Mouse (Mus musculus) small intestine, adult 2 months (tissue): Measurements from ENCODE around the gene C2cd4d.

Experiments
- CTCF ChIP-seq: fragments of 200-500 bp; IDR thresholded peaks from 2 replicates; pipeline ENCODE4 v1.5.1; 2012; ENCODE audit warnings: low read depth, mild to moderate bottlenecking, control low read depth, inconsistent platforms, low read length, moderate library complexity, mixed read lengths; ENCODE audit not compliant: insufficient replicate concordance, insufficient read length; ENCODE audit errors: extremely low read depth
- POLR2A ChIP-seq: fragments of 200-500 bp; IDR thresholded peaks from 2 replicates; pipeline ENCODE4 v1.6.1; 2012; ENCODE audit warnings: low read depth, mild to moderate bottlenecking, control low read depth, inconsistent platforms, low read length, moderate library complexity

DNA sequence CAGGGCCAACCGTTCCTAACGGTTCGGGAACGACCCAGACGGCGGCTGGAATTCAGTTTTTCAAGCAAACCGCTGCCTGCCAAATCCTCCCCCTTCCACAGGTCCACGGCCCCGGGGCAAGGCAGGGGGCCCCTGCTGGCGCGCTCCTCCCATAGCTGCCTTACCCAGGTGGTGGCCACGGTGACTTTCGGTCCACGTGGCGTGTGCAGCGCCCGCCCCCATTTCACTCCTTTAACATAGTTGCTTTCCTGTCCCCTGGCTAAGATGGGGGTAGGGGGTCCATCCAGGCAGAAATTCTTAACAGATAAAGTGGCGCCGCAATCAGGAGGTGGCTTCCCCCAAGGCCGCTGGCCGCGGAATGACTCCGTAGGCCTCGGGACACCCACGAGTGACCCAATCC is 50.3 kb downstream of the C2cd4d start:
- TF ChIP-seq CTCF: no peak
- TF ChIP-seq POLR2A: no peak
